Mouse (Mus musculus): ENCODE results near the gene Parvb.
A peak's percentile ranks its signal among the peaks of the same experiment; 100 is the strongest.

DNA sequence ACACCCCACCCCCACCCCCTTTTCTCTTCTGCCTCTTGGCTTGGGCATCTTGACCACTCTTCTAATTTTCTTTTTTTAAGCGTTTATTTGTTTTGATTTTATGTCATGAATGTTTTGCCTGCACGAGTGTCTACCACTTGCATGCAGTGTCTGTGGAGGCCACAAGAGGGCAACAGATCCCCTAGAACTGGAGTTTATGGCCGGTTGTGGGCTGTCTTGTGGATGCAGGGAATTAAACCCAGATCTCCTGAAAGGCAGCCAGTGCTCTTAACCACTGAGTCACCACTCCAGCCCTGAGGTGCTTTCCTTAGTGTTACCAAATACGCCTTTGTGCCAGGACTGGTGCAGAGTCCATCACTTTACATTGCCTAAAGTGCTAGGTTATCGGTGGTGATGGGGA, 52.2 kb downstream of the Parvb start:
- TF ChIP-seq CTCF (IDR thresholded peaks at IDR 0.05; ENCODE audit: control insufficient read depth, insufficient read depth, insufficient replicate concordance, low read depth, low read length) (peak; percentile 58; the same call in 1 of the 2 replicates), POLR2A (IDR thresholded peaks at IDR 0.05; ENCODE audit: control insufficient read depth, low read depth, low read length) (no peak)

All from testis, adult 2 months (tissue).